Mouse (Mus musculus): ENCODE measurements around the gene Gabbr1. TPM values are rescaled to one million over a fixed set of nuclear protein-coding genes. Genes with fewer than 3 reads are reported as not detected.

Gabbr1 gene
- polyA plus RNA-seq, 1 experiment from 2014 or later = 6.2 TPM

- under 1% methylated on average over 14 of the region's 14 CpGs for WGBS
- ATAC-seq = peak; percentile 99
These were observed 17.1 kb upstream of the Gabbr1 start for GRCm38 (mm10) chr17:37028683-37029120.

GRCm38 (mm10) chr17:37029162-37029561 is 16.6 kb upstream of the Gabbr1 start:
- Histone ChIP-seq H3K4me1 (ENCODE audit: control insufficient read depth, insufficient read depth, low read length) (no peaks in the 10 kb centered on the region), H3K9ac (ENCODE audit: low read depth, low read length) (peak overlapping the region; percentile 60), H3K27ac (ENCODE audit: low read length) (peak overlapping the region; percentile 95), H3K36me3 (ENCODE audit: control insufficient read depth, insufficient read depth, low read length) (no peaks in the 10 kb centered on the region), H3K4me2 (ENCODE audit: low read depth, low read length) (peak overlapping the region; percentile 63), H3K27me3 (replicated peaks; ENCODE audit: control insufficient read depth, insufficient read depth, low read length) (no peaks in the 10 kb centered on the region), H3K4me3 (ENCODE audit: low read length) (peak overlapping the region; percentile 65), H3K9me3 (ENCODE audit: control insufficient read depth, low read length) (no peaks in the 10 kb centered on the region)
- ATAC-seq = 0 out of 2 replicates have a peak, but pooled peaks have one; percentile 13
- 53% methylated on average over 8 of the region's 8 CpGs for WGBS

More at GRCm38 (mm10) chr17:37028683-37029120, 17.1 kb upstream of the Gabbr1 start:
- Histone ChIP-seq H3K4me3 (ENCODE audit: low read length) (peak overlapping the region; percentile 65), H3K36me3 (ENCODE audit: control insufficient read depth, insufficient read depth, low read length) (no peaks in the 10 kb centered on the region), H3K27me3 (replicated peaks; ENCODE audit: control insufficient read depth, insufficient read depth, low read length) (no peaks in the 10 kb centered on the region), H3K4me2 (ENCODE audit: low read depth, low read length) (peak overlapping the region; percentile 63), H3K9me3 (ENCODE audit: control insufficient read depth, low read length) (no peaks in the 10 kb centered on the region), H3K27ac (ENCODE audit: low read length) (peak overlapping the region; percentile 95), H3K4me1 (ENCODE audit: control insufficient read depth, insufficient read depth, low read length) (no peaks in the 10 kb centered on the region), H3K9ac (ENCODE audit: low read depth, low read length) (peak overlapping the region; percentile 60)

- no peak overlapping the region for H3K4me3 ChIP-seq (ENCODE audit: low read length)
- ATAC-seq = no peak
- H3K27ac ChIP-seq (ENCODE audit: low read length) = no peak overlapping the region
- 76% methylated on average over 2 of the region's 2 CpGs for WGBS
- no peak overlapping the region for H3K4me2 ChIP-seq (ENCODE audit: low read depth, low read length)
- no peaks in the 10 kb centered on the region for H3K27me3 ChIP-seq (replicated peaks; ENCODE audit: control insufficient read depth, insufficient read depth, low read length)
- no peaks in the 10 kb centered on the region for H3K36me3 ChIP-seq (ENCODE audit: control insufficient read depth, insufficient read depth, low read length)
- H3K4me1 ChIP-seq (ENCODE audit: control insufficient read depth, insufficient read depth, low read length) = no peaks in the 10 kb centered on the region
- no peaks in the 10 kb centered on the region for H3K9me3 ChIP-seq (ENCODE audit: control insufficient read depth, low read length)
- H3K9ac ChIP-seq (ENCODE audit: low read depth, low read length) = no peak overlapping the region
These were observed 6.5 kb upstream of the Gabbr1 start for GRCm38 (mm10) chr17:37039127-37039894.

GRCm38 (mm10) chr17:37044651-37045244 is 1.0 kb upstream of the Gabbr1 start:
- Histone ChIP-seq H3K9ac (ENCODE audit: low read depth, low read length) (no peak overlapping the region), H3K4me1 (ENCODE audit: control insufficient read depth, insufficient read depth, low read length) (peaks cover 17% of the 10 kb centered on the region), H3K36me3 (ENCODE audit: control insufficient read depth, insufficient read depth, low read length) (no peaks in the 10 kb centered on the region), H3K9me3 (ENCODE audit: control insufficient read depth, low read length) (no peaks in the 10 kb centered on the region), H3K27me3 (replicated peaks; ENCODE audit: control insufficient read depth, insufficient read depth, low read length) (no peaks in the 10 kb centered on the region), H3K4me2 (ENCODE audit: low read depth, low read length) (peak overlapping the region; percentile 95; the same call in 1 of the 2 replicates), H3K4me3 (ENCODE audit: low read length) (no peak overlapping the region; the same call in 1 of the 2 replicates), H3K27ac (ENCODE audit: low read length) (0 out of 2 replicates have a peak overlapping the region, but pooled peaks have one; percentile 34)
- ATAC-seq = no peak
- WGBS = 63% methylated on average over 7 of the region's 7 CpGs

GRCm38 (mm10) chr17:37046312-37047112 is 746 bp downstream of the Gabbr1 start:
- 1% methylated on average over 42 of the region's 58 CpGs for WGBS
- peak overlapping the region; percentile 95 for H3K4me2 ChIP-seq (ENCODE audit: low read depth, low read length)
- H3K9ac ChIP-seq (ENCODE audit: low read depth, low read length) = peak overlapping the region; percentile 90
- H3K9me3 ChIP-seq (ENCODE audit: control insufficient read depth, low read length) = no peaks in the 10 kb centered on the region
- ATAC-seq = peak; percentile 68
- H3K27ac ChIP-seq (ENCODE audit: low read length) = peak overlapping the region; percentile 71
- peak overlapping the region; percentile 83 for H3K4me3 ChIP-seq (ENCODE audit: low read length)
- H3K27me3 ChIP-seq (replicated peaks; ENCODE audit: control insufficient read depth, insufficient read depth, low read length) = no peaks in the 10 kb centered on the region
- H3K4me1 ChIP-seq (ENCODE audit: control insufficient read depth, insufficient read depth, low read length) = peaks cover 24% of the 10 kb centered on the region
- H3K36me3 ChIP-seq (ENCODE audit: control insufficient read depth, insufficient read depth, low read length) = no peaks in the 10 kb centered on the region

- Histone ChIP-seq H3K4me1 (ENCODE audit: control insufficient read depth, insufficient read depth, low read length) (peaks cover 24% of the 10 kb centered on the region), H3K27ac (ENCODE audit: low read length) (no peak overlapping the region), H3K4me2 (ENCODE audit: low read depth, low read length) (peak overlapping the region; percentile 95), H3K9ac (ENCODE audit: low read depth, low read length) (peak overlapping the region; percentile 34; the same call in 1 of the 2 replicates), H3K36me3 (ENCODE audit: control insufficient read depth, insufficient read depth, low read length) (no peaks in the 10 kb centered on the region), H3K27me3 (replicated peaks; ENCODE audit: control insufficient read depth, insufficient read depth, low read length) (no peaks in the 10 kb centered on the region), H3K9me3 (ENCODE audit: control insufficient read depth, low read length) (no peaks in the 10 kb centered on the region), H3K4me3 (ENCODE audit: low read length) (peak overlapping the region; percentile 83)
- 26% methylated on average over 19 of the region's 19 CpGs for WGBS
- ATAC-seq = no peak
These were observed 1.7 kb downstream of the Gabbr1 start for GRCm38 (mm10) chr17:37047332-37047976.

GRCm38 (mm10) chr17:37047981-37048380 is 2.2 kb downstream of the Gabbr1 start:
- Histone ChIP-seq H3K4me1 (ENCODE audit: control insufficient read depth, insufficient read depth, low read length) (peaks cover 24% of the 10 kb centered on the region), H3K27ac (ENCODE audit: low read length) (no peak overlapping the region), H3K36me3 (ENCODE audit: control insufficient read depth, insufficient read depth, low read length) (no peaks in the 10 kb centered on the region), H3K4me3 (ENCODE audit: low read length) (no peak overlapping the region), H3K27me3 (replicated peaks; ENCODE audit: control insufficient read depth, insufficient read depth, low read length) (no peaks in the 10 kb centered on the region), H3K4me2 (ENCODE audit: low read depth, low read length) (no peak overlapping the region), H3K9me3 (ENCODE audit: control insufficient read depth, low read length) (no peaks in the 10 kb centered on the region), H3K9ac (ENCODE audit: low read depth, low read length) (no peak overlapping the region)
- WGBS = 32% methylated on average over 3 of the region's 3 CpGs
- ATAC-seq = no peak

- Histone ChIP-seq H3K9me3 (ENCODE audit: control insufficient read depth, low read length) (no peaks in the 10 kb centered on the region), H3K36me3 (ENCODE audit: control insufficient read depth, insufficient read depth, low read length) (no peaks in the 10 kb centered on the region), H3K4me1 (ENCODE audit: control insufficient read depth, insufficient read depth, low read length) (peaks cover 24% of the 10 kb centered on the region), H3K4me3 (ENCODE audit: low read length) (no peak overlapping the region), H3K9ac (ENCODE audit: low read depth, low read length) (no peak overlapping the region), H3K27me3 (replicated peaks; ENCODE audit: control insufficient read depth, insufficient read depth, low read length) (no peaks in the 10 kb centered on the region), H3K27ac (ENCODE audit: low read length) (no peak overlapping the region), H3K4me2 (ENCODE audit: low read depth, low read length) (no peak overlapping the region)
- ATAC-seq = no peak
- WGBS = 71% methylated on average over 7 of the region's 7 CpGs
These were observed 2.6 kb downstream of the Gabbr1 start for GRCm38 (mm10) chr17:37048383-37048782.
